Mouse (Mus musculus) induced T-regulatory cell, adult 2 months (primary cell): ENCODE data around the gene Cradd.

Experiments
- DNase-seq: peaks from one replicate; pipeline ENCODE4 v3.0.0-alpha.2; 2012; ENCODE audit warnings: low read depth

The Cradd gene

GRCm38 (mm10) chr10:95323393-95324277 lies at the start of gene Cradd:
TSS of gene Cradd (minus strand) at chr10:95324133.
- DNase-seq: peak; percentile 96

DNA sequence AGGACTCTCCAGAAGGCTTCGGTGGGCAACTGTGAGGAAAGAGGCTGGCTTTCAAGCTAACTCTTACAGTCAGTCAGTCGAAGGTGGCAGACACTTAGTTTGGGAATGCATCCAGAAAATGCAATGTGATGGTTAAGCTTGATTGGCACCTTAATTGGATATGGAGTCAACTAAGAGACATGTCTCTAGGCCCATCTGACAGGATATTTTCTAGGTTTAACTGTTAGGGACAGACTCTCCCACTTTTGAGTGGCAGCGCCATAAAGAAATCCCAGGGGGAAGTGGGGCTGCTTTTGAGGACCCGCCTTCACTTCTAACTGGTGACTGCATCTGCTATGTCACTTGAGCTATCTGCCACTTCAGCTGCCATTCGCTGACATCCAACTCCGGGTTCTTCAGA lies 49.4 kb upstream of the Cradd start:
- no peak for DNase-seq

GRCm38 (mm10) chr10:95371942-95372341 lies 48.0 kb upstream of the Cradd start:
- peak; percentile 76 for DNase-seq

DNA sequence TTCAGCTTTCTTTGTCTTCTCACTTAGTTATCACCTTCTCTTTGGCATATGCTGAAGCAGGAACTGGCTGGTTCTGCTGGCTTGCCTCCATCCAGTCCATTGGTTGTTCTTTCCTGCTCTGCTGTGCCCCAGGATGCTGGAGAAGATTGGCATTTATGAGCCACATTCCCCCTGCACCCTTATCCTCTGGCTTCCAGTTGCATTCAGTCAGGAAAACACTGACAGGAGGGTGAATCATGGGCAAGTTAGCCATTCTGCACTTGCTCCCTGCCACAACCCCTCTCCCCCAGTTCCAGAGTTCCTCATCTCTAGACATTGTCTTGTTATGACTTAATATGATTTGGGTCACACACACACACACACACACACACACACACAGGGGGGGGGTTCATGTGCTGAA lies 45.3 kb upstream of the Cradd start:
- DNase-seq: no peak

DNA sequence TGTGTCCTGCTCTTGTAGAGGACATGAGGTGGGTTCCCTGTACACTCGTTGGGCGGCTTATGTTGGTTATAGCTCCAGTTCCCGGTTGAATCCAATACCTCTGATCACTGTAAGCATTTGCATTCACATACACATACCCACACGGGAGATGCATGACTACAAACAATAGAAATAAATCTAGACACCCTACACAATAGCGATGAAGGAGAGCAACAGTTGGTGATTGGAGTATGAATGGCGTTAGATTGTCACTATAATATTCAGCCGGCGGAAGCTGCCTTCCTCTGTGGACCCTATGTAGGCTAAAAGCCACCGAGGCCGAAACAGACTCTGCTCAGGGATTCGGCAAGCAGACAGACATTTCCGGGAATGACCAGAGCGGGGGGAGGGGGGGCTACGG lies 44.2 kb upstream of the Cradd start:
- DNase-seq: no peak

GRCm38 (mm10) chr10:95367661-95368089 lies 43.7 kb upstream of the Cradd start:
- DNase-seq: peak; percentile 50

- DNase-seq: no peak
These were observed 43.3 kb upstream of the Cradd start for GRCm38 (mm10) chr10:95367241-95367640.

GRCm38 (mm10) chr10:95362326-95362725 lies 38.4 kb upstream of the Cradd start:
- no peak for DNase-seq

DNA sequence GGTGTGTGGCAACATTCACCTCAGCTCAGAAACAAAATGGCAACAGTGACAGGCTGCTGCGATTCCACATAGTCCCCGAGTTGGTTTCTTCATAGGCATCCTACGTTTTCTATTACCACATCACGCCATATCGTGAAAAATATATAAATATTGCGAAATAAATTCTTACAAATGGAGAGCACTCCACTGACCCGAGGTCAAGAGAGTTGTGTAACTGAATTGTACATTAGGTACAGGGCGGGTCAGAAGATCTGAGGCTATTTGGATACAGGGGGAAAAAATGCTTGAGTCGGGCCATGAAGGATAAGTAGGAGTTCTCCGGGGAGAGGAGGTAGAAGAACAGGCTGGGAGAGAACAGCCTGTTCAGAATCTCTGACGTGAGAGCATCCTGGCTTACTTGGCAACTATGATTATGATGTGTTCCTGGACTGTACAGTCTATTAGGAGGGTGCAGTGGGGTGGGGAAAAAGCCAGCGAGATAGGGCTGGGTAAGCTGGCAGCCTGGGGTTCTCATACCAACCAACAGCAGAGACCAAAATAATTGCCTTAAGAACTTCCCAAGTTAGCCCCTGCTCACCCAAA lies 37.4 kb upstream of the Cradd start:
- DNase-seq: no peak

DNA sequence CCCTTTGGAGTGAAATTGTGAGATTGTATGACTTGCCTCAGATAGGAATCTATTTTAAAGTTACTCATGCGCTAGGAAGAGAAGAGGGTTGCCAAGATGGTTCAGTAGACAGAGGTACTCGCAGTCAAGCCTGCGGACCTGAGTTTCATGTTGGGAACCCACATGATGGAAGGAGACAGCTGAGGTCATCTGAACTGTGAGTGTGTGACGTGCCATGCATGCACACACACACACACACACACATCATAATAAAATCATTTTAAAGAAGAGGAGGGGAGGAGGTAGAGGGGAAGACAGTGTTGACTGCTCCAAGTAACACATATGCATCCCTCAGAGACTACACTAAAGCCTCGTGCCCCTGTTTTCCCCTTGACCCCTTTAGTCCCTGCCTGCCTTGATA lies 36.1 kb upstream of the Cradd start:
- no peak for DNase-seq

- no peak for DNase-seq
These were observed 33.8 kb upstream of the Cradd start for GRCm38 (mm10) chr10:95357721-95358120.

GRCm38 (mm10) chr10:95356711-95357110 lies 32.8 kb upstream of the Cradd start:
- no peak for DNase-seq

DNA sequence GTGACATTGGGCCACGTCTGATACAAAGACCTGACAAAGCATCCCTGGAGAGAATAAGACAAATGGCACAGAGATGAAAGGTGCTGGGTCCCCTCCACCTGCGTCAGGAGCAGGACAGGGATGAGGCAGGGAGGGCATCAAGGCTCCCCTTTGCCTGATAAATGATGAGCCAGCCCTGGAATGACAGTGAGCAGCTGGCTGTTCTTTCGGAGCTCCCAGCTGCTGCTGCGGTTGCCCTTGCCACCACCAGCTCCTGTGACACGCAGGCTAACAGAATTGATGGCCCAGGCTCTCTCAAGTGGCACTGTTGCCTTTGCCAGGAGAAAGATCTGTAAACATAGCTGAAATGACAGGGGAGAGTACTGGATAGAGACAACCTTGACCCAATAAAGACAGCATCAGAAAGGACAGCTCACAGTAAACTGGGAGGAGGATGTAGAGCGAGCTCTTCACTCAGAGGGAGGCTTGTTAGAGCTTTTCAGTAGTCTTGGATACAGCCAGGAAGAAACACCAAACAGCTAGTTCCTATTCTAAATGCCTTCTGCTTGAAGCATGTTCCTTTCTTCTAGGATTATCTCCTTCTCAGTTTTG lies 31.8 kb upstream of the Cradd start:
- no peak for DNase-seq

GRCm38 (mm10) chr10:95354673-95355072 lies 30.7 kb upstream of the Cradd start:
- no peak for DNase-seq

GRCm38 (mm10) chr10:95354047-95354446 lies 30.1 kb upstream of the Cradd start:
- no peak for DNase-seq

DNA sequence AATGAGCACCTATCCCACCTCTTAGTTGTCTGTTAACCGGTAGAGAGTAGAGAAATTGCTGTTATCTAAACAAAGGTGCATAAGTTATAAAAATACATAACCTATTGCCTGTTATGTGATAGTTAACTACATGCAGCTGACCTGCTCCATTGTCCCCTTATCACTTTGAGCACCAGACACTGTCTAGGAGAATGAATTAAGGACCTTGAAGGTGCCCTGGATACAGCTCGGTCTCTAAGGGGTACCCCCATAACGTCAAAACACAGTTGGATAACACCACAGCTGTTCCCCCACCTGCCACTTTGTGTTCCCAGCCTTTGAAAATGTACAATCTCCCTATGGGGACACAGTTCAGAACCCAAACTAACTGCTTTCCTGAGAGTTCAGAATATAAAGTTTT lies 24.5 kb upstream of the Cradd start:
- DNase-seq: no peak

- no peak for DNase-seq
These were observed 23.8 kb upstream of the Cradd start for GRCm38 (mm10) chr10:95347776-95348175.

GRCm38 (mm10) chr10:95342833-95343590 lies 19.1 kb upstream of the Cradd start:
- no peak for DNase-seq

DNA sequence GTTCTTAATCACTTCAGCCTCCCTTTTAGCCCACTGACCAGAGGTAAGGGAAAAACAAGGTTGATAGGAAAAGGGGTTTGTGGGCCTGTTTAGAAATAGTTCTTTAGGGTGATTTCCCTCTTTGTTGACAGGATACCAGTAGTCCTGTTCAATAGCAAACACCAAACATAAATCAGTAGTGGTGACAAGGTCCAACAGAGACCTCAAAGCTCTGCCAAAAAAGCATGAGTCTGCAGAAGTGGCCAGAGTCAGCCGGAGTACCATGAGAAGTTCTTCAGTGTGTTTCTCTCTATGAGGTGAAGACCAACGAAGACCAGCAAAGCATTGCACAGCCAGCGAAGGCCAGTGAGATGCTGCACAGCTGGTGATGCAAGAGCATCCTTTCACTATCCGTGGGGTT lies 16.7 kb upstream of the Cradd start:
- DNase-seq: no peak

DNA sequence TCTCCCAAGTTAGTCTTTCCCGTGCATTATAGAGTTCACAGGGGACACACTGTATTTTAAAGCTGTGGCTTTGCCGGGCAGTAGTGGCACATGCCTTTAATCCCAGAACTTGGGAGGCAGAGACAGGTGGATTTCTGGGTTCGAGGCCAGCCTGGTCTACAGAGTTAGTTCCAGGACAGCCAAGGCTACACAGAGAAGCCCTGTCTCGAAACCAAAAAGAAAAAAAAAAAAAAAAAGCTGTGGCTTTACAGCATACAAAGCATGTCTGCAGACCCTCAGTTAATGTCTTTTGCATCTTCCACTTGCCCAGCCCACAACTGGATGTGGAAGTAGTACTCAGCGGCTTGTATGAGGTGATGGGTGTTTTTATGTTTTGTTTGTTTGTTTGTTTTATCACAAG lies 13.7 kb upstream of the Cradd start:
- no peak for DNase-seq

DNA sequence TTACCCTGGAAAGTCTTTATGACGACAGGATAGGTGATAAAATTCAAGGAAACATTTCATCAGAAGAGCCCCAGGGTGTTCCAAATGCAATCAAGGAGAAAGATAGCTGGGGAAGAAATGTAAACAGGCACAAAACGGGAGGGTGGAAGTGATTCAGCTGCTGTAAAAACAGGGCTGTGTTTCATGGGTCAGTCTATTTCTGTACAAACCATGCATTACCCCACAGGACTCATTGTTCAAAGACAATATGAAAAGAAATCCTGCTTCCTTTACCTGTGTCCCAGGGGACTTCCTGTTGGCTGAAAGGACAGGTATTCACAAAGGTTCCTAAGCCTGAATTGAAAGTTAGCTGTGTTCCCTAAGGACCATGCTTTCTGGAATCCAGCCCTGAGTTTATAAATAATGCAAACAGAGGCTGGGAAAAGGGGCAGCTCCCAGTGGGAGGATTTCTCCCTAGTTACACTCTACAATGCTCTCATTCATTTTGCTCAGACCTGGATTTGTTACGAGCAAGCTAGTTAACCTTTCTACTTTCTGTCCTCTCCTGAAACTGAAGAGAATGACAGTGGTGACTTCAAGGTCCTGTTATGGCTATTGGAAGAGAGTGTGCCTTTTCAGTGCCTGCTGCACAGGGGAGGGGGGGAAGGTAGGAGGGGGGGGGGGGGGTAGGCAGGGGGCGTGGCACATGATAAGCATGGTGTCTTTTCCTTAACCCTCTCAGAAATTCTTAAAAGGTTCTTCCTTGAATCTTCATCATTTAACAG lies 13.0 kb upstream of the Cradd start:
- DNase-seq: no peak

GRCm38 (mm10) chr10:95334826-95335225 lies 10.9 kb upstream of the Cradd start:
- DNase-seq: no peak
